Mouse (Mus musculus) myocyte (in vitro differentiated cells): ENCODE results near the gene Minos1. TPM values are rescaled to one million over a fixed set of nuclear protein-coding genes. Genes with fewer than 3 reads are reported as not detected.

Experiments
- H3K27me3 ChIP-seq: one replicate; pipeline ENCODE4 v1.6.1; 2011; ENCODE audit not compliant: control insufficient read depth, insufficient read depth, insufficient read length
- H3K36me3 ChIP-seq: one replicate; pipeline ENCODE4 v1.6.1; 2011; ENCODE audit not compliant: control insufficient read depth, insufficient read depth
- H3K4me2 ChIP-seq: one replicate; pipeline ENCODE4 v1.6.1; 2011; ENCODE audit warnings: low read depth, control low read depth
- H3K4me3 ChIP-seq: one replicate; pipeline ENCODE4 v1.5.1; 2011; ENCODE audit warnings: mild to moderate bottlenecking, control low read depth, moderate library complexity
- H3K79me2 ChIP-seq: one replicate; pipeline ENCODE4 v1.6.1; 2011; ENCODE audit not compliant: control insufficient read depth, insufficient read depth
- H3ac ChIP-seq: one replicate; pipeline ENCODE4 v1.6.1; 2011; ENCODE audit not compliant: control insufficient read depth, insufficient read length
- CEBPB ChIP-seq: IDR thresholded peaks from 2 replicates; pipeline ENCODE4 v1.6.1; 2011; ENCODE audit warnings: mild to moderate bottlenecking, moderate library complexity; ENCODE audit not compliant: poor library complexity, insufficient read depth, severe bottlenecking
- E2F4 ChIP-seq: IDR thresholded peaks from one replicate; pipeline ENCODE4 v1.6.1; 2011; ENCODE audit warnings: mild to moderate bottlenecking, control low read depth, moderate library complexity; ENCODE audit not compliant: insufficient read depth
- MAX ChIP-seq: IDR thresholded peaks from one replicate; pipeline ENCODE4 v1.6.1; 2011; ENCODE audit warnings: low read depth, mild to moderate bottlenecking, control low read depth
- MYOD1 ChIP-seq, 3 experiments: IDR thresholded peaks; one replicate each; pipeline ENCODE4 v1.6.1; 2011; ENCODE audit warnings: control low read depth in 2 of 3, low read depth in 2 of 3, mild to moderate bottlenecking in 2 of 3, moderate library complexity in 1 of 3; ENCODE audit not compliant: insufficient read length in 2 of 3, control insufficient read depth in 1 of 3
- MYOG ChIP-seq, 3 experiments: IDR thresholded peaks; one replicate each; pipeline ENCODE4 v1.6.1; 2011; ENCODE audit warnings: control low read depth in 2 of 3, low read depth in 2 of 3, mild to moderate bottlenecking in 2 of 3; ENCODE audit not compliant: insufficient read length in 2 of 3, control insufficient read depth in 1 of 3, insufficient read depth in 1 of 3
- POLR2A ChIP-seq: IDR thresholded peaks from one replicate; pipeline ENCODE4 v1.6.1; 2011; ENCODE audit warnings: low read depth, mild to moderate bottlenecking, control low read depth, moderate library complexity; ENCODE audit not compliant: insufficient read length
- POLR2AphosphoS2 ChIP-seq: IDR thresholded peaks from one replicate; pipeline ENCODE4 v1.6.1; 2011; ENCODE audit warnings: low read depth, control low read depth; ENCODE audit not compliant: insufficient read length
- REST ChIP-seq: IDR thresholded peaks from one replicate; pipeline ENCODE4 v1.6.1; 2011; ENCODE audit warnings: mild to moderate bottlenecking, control low read depth, moderate library complexity; ENCODE audit not compliant: insufficient read depth, insufficient read length
- SRF ChIP-seq: IDR thresholded peaks from one replicate; pipeline ENCODE4 v1.6.1; 2011; ENCODE audit warnings: low read depth; ENCODE audit not compliant: control insufficient read depth, insufficient read length
- TCF12 ChIP-seq: IDR thresholded peaks from one replicate; pipeline ENCODE4 v1.6.1; 2011; ENCODE audit warnings: mild to moderate bottlenecking, control low read depth; ENCODE audit not compliant: poor library complexity, insufficient read depth, severe bottlenecking
- TCF3 ChIP-seq: IDR thresholded peaks from one replicate; pipeline ENCODE4 v1.6.1; 2011; ENCODE audit warnings: low read depth, control low read depth; ENCODE audit not compliant: insufficient read length
- USF1 ChIP-seq: IDR thresholded peaks from one replicate; pipeline ENCODE4 v1.6.1; 2011; ENCODE audit warnings: low read depth, mild to moderate bottlenecking, control low read depth, moderate library complexity
- polyA plus RNA-seq: library from polyadenylated mRNA; unstranded; fragments of >200 nt; fragmentation: generic; extraction: Trizol; gene quantifications from one replicate; pipeline ENCODE4 v1.2.1, GENCODE M21; 2012; ENCODE audit warnings: missing spikeins

The Minos1 gene
- polyA plus RNA-seq, 1 experiment, result 247 TPM

GRCm38 (mm10) chr4:139177921-139178320 lies 47.0 kb upstream of the Minos1 start:
- H3ac ChIP-seq, result no peak overlapping the region
- H3K36me3 ChIP-seq, result no peaks in the 10 kb centered on the region
- TF ChIP-seq MYOD1 (IDR thresholded peaks at IDR 0.05; ENCODE audit: control insufficient read depth in 1 of 3, insufficient read length in 2 of 3, low read depth in 2 of 3) (no peak), SRF (no peak), E2F4 (no peak), TCF12 (no peak), REST (no peak), MAX (no peak), CEBPB (no peak), USF1 (no peak), POLR2A (no peak), POLR2AphosphoS2 (no peak), MYOG (IDR thresholded peaks at IDR 0.05; ENCODE audit: control insufficient read depth in 1 of 3, insufficient read depth in 1 of 3, insufficient read length in 2 of 3, low read depth in 2 of 3) (no peak), TCF3 (no peak)

GRCm38 (mm10) chr4:139176023-139176422 lies 45.1 kb upstream of the Minos1 start:
- no peaks in the 10 kb centered on the region for H3K79me2 ChIP-seq
- no peak overlapping the region for H3K4me3 ChIP-seq
- no peak for TF ChIP-seq USF1
- no peak for TF ChIP-seq CEBPB
- TF ChIP-seq POLR2AphosphoS2, result no peak
- TF ChIP-seq TCF12, result no peak
- TF ChIP-seq SRF, result no peak
- no peak for TF ChIP-seq REST
- no peak for TF ChIP-seq E2F4
- no peaks in the 10 kb centered on the region for H3K27me3 ChIP-seq
- H3ac ChIP-seq, result no peak overlapping the region
- no peak overlapping the region for H3K4me2 ChIP-seq
- no peaks in the 10 kb centered on the region for H3K36me3 ChIP-seq

More at GRCm38 (mm10) chr4:139177921-139178320, 47.0 kb upstream of the Minos1 start:
- H3K27me3 ChIP-seq, result no peaks in the 10 kb centered on the region
- H3K79me2 ChIP-seq, result no peaks in the 10 kb centered on the region
- no peak overlapping the region for H3K4me2 ChIP-seq
- H3K4me3 ChIP-seq, result no peak overlapping the region

- Histone ChIP-seq H3ac (no peak overlapping the region), H3K4me2 (no peak overlapping the region), H3K4me3 (no peak overlapping the region), H3K27me3 (no peaks in the 10 kb centered on the region), H3K79me2 (no peaks in the 10 kb centered on the region), H3K36me3 (no peaks in the 10 kb centered on the region)
- no peak for TF ChIP-seq MYOG (IDR thresholded peaks at IDR 0.05; ENCODE audit: control insufficient read depth in 1 of 3, insufficient read depth in 1 of 3, insufficient read length in 2 of 3, low read depth in 2 of 3)
- no peak for TF ChIP-seq TCF12
- no peak for TF ChIP-seq REST
- no peak for TF ChIP-seq MAX
- no peak for TF ChIP-seq E2F4
- no peak for TF ChIP-seq MYOD1 (IDR thresholded peaks at IDR 0.05; ENCODE audit: control insufficient read depth in 1 of 3, insufficient read length in 2 of 3, low read depth in 2 of 3)
- TF ChIP-seq POLR2A, result no peak
- TF ChIP-seq SRF, result no peak
- no peak for TF ChIP-seq TCF3
- no peak for TF ChIP-seq USF1
- TF ChIP-seq POLR2AphosphoS2, result no peak
- TF ChIP-seq CEBPB, result no peak
These were observed 44.4 kb upstream of the Minos1 start for GRCm38 (mm10) chr4:139175061-139175971.

GRCm38 (mm10) chr4:139169748-139170279 lies 38.9 kb upstream of the Minos1 start:
- H3K36me3 ChIP-seq, result no peaks in the 10 kb centered on the region
- H3ac ChIP-seq, result no peak overlapping the region
- no peak overlapping the region for H3K4me3 ChIP-seq
- H3K79me2 ChIP-seq, result no peaks in the 10 kb centered on the region
- no peaks in the 10 kb centered on the region for H3K27me3 ChIP-seq
- TF ChIP-seq CEBPB (no peak), SRF (no peak), MYOD1 (IDR thresholded peaks at IDR 0.05; ENCODE audit: control insufficient read depth in 1 of 3, insufficient read length in 2 of 3, low read depth in 2 of 3) (no peak), MYOG (IDR thresholded peaks at IDR 0.05; ENCODE audit: control insufficient read depth in 1 of 3, insufficient read depth in 1 of 3, insufficient read length in 2 of 3, low read depth in 2 of 3) (no peak), REST (no peak), POLR2AphosphoS2 (no peak), USF1 (no peak), TCF12 (no peak), TCF3 (no peak), POLR2A (no peak), E2F4 (no peak), MAX (no peak)
- no peak overlapping the region for H3K4me2 ChIP-seq
